In the genomic region with DNA sequence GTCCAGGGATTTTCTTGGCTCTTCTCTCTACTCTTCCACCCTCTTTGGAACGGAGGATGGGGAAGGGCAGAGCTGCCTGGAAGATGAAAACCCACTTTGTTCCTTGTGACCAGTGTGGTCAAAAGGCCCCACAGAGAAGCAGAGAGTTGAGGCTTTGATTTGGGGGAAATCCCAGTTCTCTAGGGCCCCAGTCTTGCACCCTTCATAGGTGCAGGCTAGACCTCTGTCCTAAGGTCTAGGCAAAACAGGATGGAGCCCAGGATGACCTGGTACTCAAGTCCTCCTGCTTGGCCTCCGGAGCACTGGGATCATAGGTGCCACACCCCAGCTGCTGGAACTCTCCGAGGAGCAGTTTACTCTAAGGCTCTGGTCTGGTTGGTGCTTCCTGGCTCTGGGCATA, we compare ENCODE assay signal across 17 mouse cellular contexts.
"Had no signal": no experiment of that assay in that cellular context is flagged by ENCODE, and none has a peak within 500 bp of the region (broad histone marks: within the 10 kb centered on the region; RNA-seq: fewer than 3 reads in every experiment).

No protein-coding gene starts in this region.

- H3K27ac ChIP-seq: midbrain, embryonic 12.5 days; neural tube, embryonic 13.5 days; neural tube, embryonic 15.5 days had no signal

- DNase-seq: lung, adult 18-20 months; lung, embryonic 14.5 days; lung, postnatal 10 days; lung, postnatal 4 days; midbrain, embryonic 14.5 days; retina, postnatal 1 day; right cerebral cortex, adult 18-20 months; right cerebral cortex, postnatal 25 days; right cerebral cortex, postnatal 4 days; spleen, adult 18-20 months; thymus, postnatal 25 days had no signal

- H3K4me3 ChIP-seq: midbrain, embryonic 10.5 days; midbrain, embryonic 12.5 days; myocyte; neural tube, embryonic 13.5 days; neural tube, embryonic 15.5 days had no signal

- H3K4me1 ChIP-seq: midbrain, embryonic 10.5 days; midbrain, embryonic 12.5 days; neural tube, embryonic 13.5 days; neural tube, embryonic 15.5 days had no signal

- H3K9me3 ChIP-seq: midbrain, embryonic 10.5 days; midbrain, embryonic 12.5 days; neural tube, embryonic 13.5 days; neural tube, embryonic 15.5 days had no signal

- H3K27me3 ChIP-seq: midbrain, embryonic 12.5 days; neural tube, embryonic 13.5 days; neural tube, embryonic 15.5 days had no signal

- H3K9ac ChIP-seq: lung, embryonic 14.5 days; midbrain, embryonic 12.5 days; neural tube, embryonic 13.5 days; neural tube, embryonic 15.5 days had no signal

- H3K4me2 ChIP-seq: lung, embryonic 14.5 days; midbrain, embryonic 12.5 days; neural tube, embryonic 13.5 days; neural tube, embryonic 15.5 days had no signal

- ATAC-seq: midbrain, embryonic 16.5 days had no signal
